Mouse (Mus musculus) liver, adult 2 months (tissue): ENCODE measurements around the gene Enox1. TPM values are rescaled to one million over a fixed set of nuclear protein-coding genes. Genes with fewer than 3 reads are reported as not detected.

ENCODE experiments used
- DNase-seq: peaks from one replicate; pipeline ENCODE4 v3.0.0-alpha.2; 2011; ENCODE audit warnings: low read depth, low spot score; ENCODE audit errors: extremely low read depth
- H3K27ac ChIP-seq: fragments of 200-500 bp; replicated peaks from 2 replicates; pipeline ENCODE4 v1.5.1; 2012; ENCODE audit warnings: low read depth, mild to moderate bottlenecking, control low read depth, inconsistent platforms, low read length; ENCODE audit not compliant: insufficient read depth
- H3K27me3 ChIP-seq: fragments of 200-500 bp; 2 replicates; pipeline ENCODE4 v1.6.1; 2012; ENCODE audit warnings: mild to moderate bottlenecking, moderate library complexity, low read length, inconsistent platforms; ENCODE audit not compliant: control insufficient read depth, insufficient read depth
- H3K36me3 ChIP-seq: fragments of 200-500 bp; 2 replicates; pipeline ENCODE4 v1.6.1; 2012; ENCODE audit warnings: low read length, inconsistent platforms; ENCODE audit not compliant: control insufficient read depth, insufficient read depth
- H3K4me1 ChIP-seq: fragments of 200-500 bp; 2 replicates; pipeline ENCODE4 v1.6.1; 2011; ENCODE audit warnings: low read length; ENCODE audit not compliant: control insufficient read depth, insufficient read depth
- H3K4me3 ChIP-seq: fragments of 200-500 bp; 2 replicates; pipeline ENCODE4 v1.5.1; 2011; ENCODE audit warnings: low read depth, mild to moderate bottlenecking, control low read depth, low read length, moderate library complexity; ENCODE audit not compliant: insufficient read depth
- H3K79me2 ChIP-seq: fragments of 200-500 bp; 2 replicates; pipeline ENCODE4 v1.6.1; 2012; ENCODE audit warnings: inconsistent platforms, mild to moderate bottlenecking, low read length, moderate library complexity; ENCODE audit not compliant: control insufficient read depth, insufficient read depth
- H3K9ac ChIP-seq: fragments of 200-500 bp; 2 replicates; pipeline ENCODE4 v1.6.1; 2012; ENCODE audit warnings: low read depth, mild to moderate bottlenecking, control low read depth, inconsistent platforms, low read length
- CTCF ChIP-seq: fragments of 200-500 bp; IDR thresholded peaks from 2 replicates; pipeline ENCODE4 v1.5.1; 2011; ENCODE audit warnings: low read depth, low read length, control low read depth
- POLR2A ChIP-seq: fragments of 200-500 bp; IDR thresholded peaks from 2 replicates; pipeline ENCODE4 v1.6.1; 2011; ENCODE audit warnings: low read length, control low read depth; ENCODE audit not compliant: insufficient read depth; ENCODE audit errors: extremely low read depth
- WGBS: fragments of 180-500 bp; shearing (Covaris S2); methylation state at CpG from one replicate; pipeline ENCODE4 v1.1.7; 2018; 5-methylcytosine and 5-hydroxymethylcytosine counted together
- polyA plus RNA-seq: library from polyadenylated mRNA; depleted of rRNA; stranded (reverse); fragments of >200 nt; gene quantifications from 2 replicates; pipeline ENCODE4 v1.2.3, GENCODE M21; 2012
- total RNA-seq: library from RNA; depleted of rRNA; stranded (reverse); fragments of >200 nt; gene quantifications from 2 replicates; pipeline ENCODE4 v1.2.3, GENCODE M21; 2014

Enox1 gene
- total and polyA plus RNA-seq, 2 experiments: 0.09 TPM; not detected in 1

DNA sequence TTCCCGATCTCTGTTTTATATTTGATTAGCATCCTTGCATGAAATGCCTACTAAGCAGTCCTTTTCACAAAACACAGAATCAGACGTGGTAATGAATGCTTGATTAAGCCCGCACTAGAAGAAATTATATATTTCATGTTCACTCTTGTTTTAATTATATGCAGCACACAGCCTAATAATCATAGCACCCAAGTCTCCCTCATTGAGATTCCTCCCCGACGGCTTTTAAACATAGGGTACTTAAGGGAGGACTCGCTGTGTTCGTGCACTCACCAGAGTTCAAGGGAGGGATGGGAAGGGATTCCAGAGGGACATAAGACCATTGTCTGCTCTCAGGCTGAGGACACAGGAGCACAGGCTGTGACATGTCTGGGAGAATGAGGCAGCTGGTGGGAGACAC, 512.9 kb downstream of the Enox1 start:
- WGBS: 89% methylated on average over 7 of the region's 7 CpGs
- Histone ChIP-seq H3K79me2 (no peaks in the 10 kb centered on the region), H3K4me3 (no peak overlapping the region), H3K4me1 (no peaks in the 10 kb centered on the region), H3K9ac (no peak overlapping the region), H3K27ac (no peak overlapping the region), H3K27me3 (no peaks in the 10 kb centered on the region), H3K36me3 (no peaks in the 10 kb centered on the region)
- DNase-seq: no peak
- TF ChIP-seq POLR2A: no peak
- TF ChIP-seq CTCF: no peak

DNA sequence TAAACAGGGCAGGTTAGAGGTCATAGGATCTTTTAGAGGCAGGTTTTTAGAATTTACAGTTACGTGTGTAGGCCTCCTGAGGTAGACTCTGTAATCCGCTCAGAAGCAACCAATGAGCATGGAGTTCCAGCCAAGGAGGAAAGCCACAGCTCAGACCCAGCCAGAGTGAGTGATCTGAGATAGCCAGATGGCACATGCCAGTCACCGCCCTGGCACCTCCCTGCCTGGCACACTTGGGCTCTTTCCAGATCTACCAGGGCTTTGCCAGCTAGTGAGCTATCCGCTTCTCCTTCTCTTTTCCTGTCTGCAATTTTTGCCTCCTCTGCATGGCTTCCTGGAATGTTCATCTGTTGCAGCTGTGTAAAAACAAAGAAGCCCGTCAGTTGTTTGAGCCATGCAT, 514.4 kb downstream of the Enox1 start:
- no peak overlapping the region for H3K4me3 ChIP-seq
- no peak overlapping the region for H3K27ac ChIP-seq
- peak; percentile 2 for DNase-seq
- 64% methylated on average over 5 of the region's 5 CpGs for WGBS
- H3K9ac ChIP-seq: no peak overlapping the region
- no peak for TF ChIP-seq POLR2A
- TF ChIP-seq CTCF: no peak
- H3K4me1 ChIP-seq: no peaks in the 10 kb centered on the region
- H3K36me3 ChIP-seq: no peaks in the 10 kb centered on the region
- H3K79me2 ChIP-seq: no peaks in the 10 kb centered on the region
- no peaks in the 10 kb centered on the region for H3K27me3 ChIP-seq

DNA sequence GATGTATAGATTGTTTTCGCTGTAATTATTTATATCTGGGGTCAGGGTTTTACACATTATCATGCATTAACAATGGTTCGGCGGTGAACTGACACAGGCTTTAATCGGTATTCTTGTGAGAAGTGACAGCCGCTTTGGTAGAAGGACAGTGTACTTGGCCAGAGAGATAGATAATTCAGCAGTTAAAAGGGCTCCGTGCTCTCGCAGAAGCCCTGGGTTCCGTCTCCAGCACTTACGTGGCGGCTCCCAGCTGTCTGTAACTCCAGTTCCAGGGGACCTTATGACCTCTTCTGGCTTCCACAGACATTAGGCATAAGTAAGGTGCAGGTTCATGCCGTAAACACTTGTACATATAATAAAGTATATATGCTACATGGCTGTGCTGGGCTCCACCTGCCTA, 515.4 kb downstream of the Enox1 start:
- no peaks in the 10 kb centered on the region for H3K36me3 ChIP-seq
- H3K27ac ChIP-seq: no peak overlapping the region
- H3K27me3 ChIP-seq: no peaks in the 10 kb centered on the region
- no peaks in the 10 kb centered on the region for H3K79me2 ChIP-seq
- no peak overlapping the region for H3K4me3 ChIP-seq
- 90% methylated on average over 11 of the region's 11 CpGs for WGBS
- TF ChIP-seq CTCF: no peak
- no peak for TF ChIP-seq POLR2A
- no peaks in the 10 kb centered on the region for H3K4me1 ChIP-seq
- DNase-seq: no peak
- no peak overlapping the region for H3K9ac ChIP-seq

DNA sequence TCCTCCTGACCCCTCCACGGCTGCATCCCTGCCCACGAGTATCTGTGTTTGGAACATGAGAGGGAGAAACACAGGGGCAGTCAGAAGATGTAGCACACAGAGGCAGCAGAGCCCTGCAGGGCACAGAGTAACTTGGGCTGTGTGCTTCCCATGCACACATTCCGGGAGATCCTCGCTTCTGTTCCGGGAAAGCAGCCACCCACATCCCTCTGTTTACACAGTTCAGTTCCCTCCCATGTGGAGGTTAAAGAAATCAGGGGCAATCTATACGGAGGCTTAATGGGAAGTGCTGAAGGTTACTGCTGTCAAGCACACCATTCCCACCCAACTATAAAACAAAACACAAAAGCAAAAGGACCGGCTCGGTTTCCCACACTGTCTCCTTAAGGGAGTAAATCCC, 516.6 kb downstream of the Enox1 start:
- no peak overlapping the region for H3K4me3 ChIP-seq
- H3K4me1 ChIP-seq: no peaks in the 10 kb centered on the region
- no peak overlapping the region for H3K9ac ChIP-seq
- no peak overlapping the region for H3K27ac ChIP-seq
- H3K36me3 ChIP-seq: no peaks in the 10 kb centered on the region
- TF ChIP-seq CTCF: no peak
- WGBS: 13% methylated on average over 8 of the region's 8 CpGs
- H3K27me3 ChIP-seq: no peaks in the 10 kb centered on the region
- H3K79me2 ChIP-seq: no peaks in the 10 kb centered on the region
- DNase-seq: no peak

GRCm38 (mm10) chr14:77677951-77678350, 521.4 kb downstream of the Enox1 start:
- H3K27ac ChIP-seq: no peak overlapping the region
- H3K4me1 ChIP-seq: no peaks in the 10 kb centered on the region
- H3K9ac ChIP-seq: no peak overlapping the region
- H3K79me2 ChIP-seq: no peaks in the 10 kb centered on the region
- no peaks in the 10 kb centered on the region for H3K27me3 ChIP-seq
- no peak overlapping the region for H3K4me3 ChIP-seq
- 77% methylated on average over 7 of the region's 7 CpGs for WGBS
- TF ChIP-seq CTCF (no peak), POLR2A (no peak)
- DNase-seq: no peak
- no peaks in the 10 kb centered on the region for H3K36me3 ChIP-seq

GRCm38 (mm10) chr14:77679877-77680276, 523.3 kb downstream of the Enox1 start:
- WGBS: 79% methylated on average over 9 of the region's 9 CpGs
- DNase-seq: no peak
- H3K9ac ChIP-seq: no peak overlapping the region
- H3K27ac ChIP-seq: no peak overlapping the region
- H3K36me3 ChIP-seq: no peaks in the 10 kb centered on the region
- H3K79me2 ChIP-seq: no peaks in the 10 kb centered on the region
- H3K4me1 ChIP-seq: no peaks in the 10 kb centered on the region
- TF ChIP-seq CTCF (no peak), POLR2A (no peak)
- no peaks in the 10 kb centered on the region for H3K27me3 ChIP-seq
- no peak overlapping the region for H3K4me3 ChIP-seq
